Mouse (Mus musculus) gastrocnemius, postnatal 25 days (tissue): ENCODE data around the gene Orc5. TPM values are rescaled to one million over a fixed set of nuclear protein-coding genes. Genes with fewer than 3 reads are reported as not detected.

Experiments
- total RNA-seq, 2 experiments: library from RNA; stranded (reverse); gene quantifications; 1 replicate in 1 of 2; 2 replicates in 1 of 2; pipeline ENCODE4 v1.2.3; 2021

Orc5 gene
- total RNA-seq, 2 experiments from 2014 or later: 6.2 to 6.5 TPM

Other genes starting within 250 kb of the Orc5 start
- 1 to 10 TPM; 2.0 to 3.6 TPM for gene Reln, start 205.7 kb downstream of the Orc5 start, total RNA-seq
- gene Lhfpl3, start 195.6 kb upstream of the Orc5 start, total RNA-seq: not detected